Mouse (Mus musculus) G1E (cell line): ENCODE data around the gene Gm48551.

Experiments used
- CTCF ChIP-seq: IDR thresholded peaks from 2 replicates; pipeline ENCODE4 v1.5.1; 2012; ENCODE audit warnings: low read depth, low read length, inconsistent platforms, mixed read lengths
- GATA2 ChIP-seq: IDR thresholded peaks from 2 replicates; pipeline ENCODE4 v1.6.1; 2012; ENCODE audit warnings: low read depth, low read length, inconsistent platforms, borderline replicate concordance
- POLR2AphosphoS5 ChIP-seq: IDR thresholded peaks from 2 replicates; pipeline ENCODE4 v1.6.1; 2012; ENCODE audit warnings: low read depth, low read length, inconsistent platforms; ENCODE audit not compliant: insufficient replicate concordance

- TF ChIP-seq POLR2AphosphoS5: no peak
- TF ChIP-seq CTCF: no peak
- TF ChIP-seq GATA2: no peak
Measured at GRCm38 (mm10) chr10:81421797-81422100, 37.5 kb downstream of the Gm48551 start.
